Mouse (Mus musculus) lung, postnatal 14 days (tissue): ENCODE results near the gene Zfp846.

Experiments used
- DNase-seq: peaks from one replicate; pipeline ENCODE4 v3.0.0; 2021

Gene Zfp846

DNA sequence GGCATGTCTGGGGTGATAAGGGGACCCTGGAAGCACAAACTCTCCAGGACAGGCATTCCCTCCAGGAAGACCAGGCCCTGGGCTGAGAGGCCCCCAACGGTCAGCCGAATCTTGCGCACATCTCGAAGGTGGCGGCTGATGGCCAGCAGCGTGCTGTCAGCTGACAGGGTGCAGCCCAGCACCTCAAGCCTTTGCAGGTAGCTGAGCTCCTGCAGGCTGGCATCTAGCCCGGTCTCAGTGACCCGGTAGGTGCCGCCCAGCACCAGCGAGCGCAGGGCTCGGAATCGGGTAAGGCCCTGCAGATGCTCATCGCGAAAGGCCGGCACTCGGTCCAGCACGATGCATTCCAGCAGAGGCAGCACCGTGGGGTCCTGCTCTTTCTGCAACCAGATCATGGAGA, 57.5 kb downstream of the Zfp846 start:
- no peak for DNase-seq

DNA sequence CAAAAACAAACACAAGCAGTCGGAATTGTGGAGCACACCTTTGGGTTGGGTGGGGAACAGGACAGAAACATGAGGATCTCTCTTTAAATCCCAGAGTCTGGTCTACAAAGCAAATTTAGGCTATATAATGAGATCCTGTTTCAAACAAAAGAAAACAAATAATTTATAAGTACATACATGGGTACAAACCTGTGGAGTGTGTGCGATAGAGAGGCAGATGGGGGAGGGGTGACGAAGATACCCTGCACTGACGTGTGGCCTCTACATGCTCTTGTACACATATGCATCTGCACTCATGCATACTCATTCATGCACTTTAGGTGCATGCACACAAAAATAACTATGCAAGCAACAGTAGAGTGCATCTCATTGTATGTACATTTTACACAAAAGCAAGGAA, 58.4 kb downstream of the Zfp846 start:
- DNase-seq: no peak

DNA sequence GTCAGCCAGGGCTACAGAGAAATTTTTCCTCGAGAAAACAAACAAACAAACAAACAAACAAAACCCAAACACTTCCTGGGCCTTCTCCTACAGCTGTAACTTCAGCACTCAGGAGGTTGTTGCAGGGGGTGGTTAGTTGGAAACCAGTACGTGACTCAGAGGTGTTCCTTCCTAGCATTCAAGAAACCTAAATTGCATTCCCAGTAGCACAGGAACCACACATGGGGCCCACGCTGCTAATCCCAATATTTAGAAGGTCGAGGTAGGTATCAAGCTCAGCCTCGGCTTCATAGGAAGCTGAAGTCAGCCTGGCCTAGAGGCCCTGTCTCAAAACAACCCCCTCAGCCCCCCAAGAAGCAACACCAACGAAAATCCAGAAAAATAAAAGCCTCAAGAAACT, 60.4 kb downstream of the Zfp846 start:
- DNase-seq: no peak

DNA sequence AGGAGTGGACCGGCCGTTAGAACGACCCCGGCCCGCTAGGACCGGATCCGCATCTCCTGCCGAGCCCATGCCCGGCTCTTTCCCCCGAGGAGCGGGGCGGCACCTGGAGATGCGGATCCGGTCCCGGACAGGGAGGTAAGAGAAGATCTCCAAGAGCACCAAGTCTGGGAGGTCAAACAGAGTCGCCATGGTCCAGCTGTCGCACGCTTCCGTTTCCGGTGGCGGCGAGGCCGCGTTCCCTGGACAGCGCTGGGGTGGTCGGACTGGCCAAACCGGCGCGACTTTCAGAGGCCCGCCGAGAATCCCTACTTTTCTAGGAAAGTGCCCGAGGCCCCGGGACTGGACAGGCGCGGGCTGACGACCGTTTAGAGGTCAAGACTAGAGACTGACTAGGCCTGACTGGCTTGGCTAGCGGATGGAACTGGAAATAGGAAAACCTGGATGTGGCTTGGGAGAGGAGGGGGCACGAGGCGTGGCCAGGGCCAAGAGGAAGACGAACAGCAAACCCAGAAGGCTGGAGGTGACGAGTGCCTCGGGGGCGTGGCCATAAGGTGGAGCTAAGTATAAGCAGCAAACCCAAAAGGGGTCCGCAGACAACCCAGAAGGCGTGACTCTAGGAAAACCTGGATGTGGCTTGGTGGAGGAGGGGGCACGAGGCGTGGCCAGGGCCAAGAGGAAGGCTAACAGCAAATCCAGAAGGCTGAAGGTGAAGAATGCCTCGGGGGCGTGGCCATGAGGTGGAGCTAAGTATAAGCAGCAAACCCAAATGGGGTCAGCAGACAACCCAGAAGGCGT, 61.2 kb downstream of the Zfp846 start, which contains the start of gene Ubl5:
Gene Ubl5 (plus strand): TSS at position 778 of the 795 bp plus-strand sequence.
- DNase-seq: peak; percentile 85

DNA sequence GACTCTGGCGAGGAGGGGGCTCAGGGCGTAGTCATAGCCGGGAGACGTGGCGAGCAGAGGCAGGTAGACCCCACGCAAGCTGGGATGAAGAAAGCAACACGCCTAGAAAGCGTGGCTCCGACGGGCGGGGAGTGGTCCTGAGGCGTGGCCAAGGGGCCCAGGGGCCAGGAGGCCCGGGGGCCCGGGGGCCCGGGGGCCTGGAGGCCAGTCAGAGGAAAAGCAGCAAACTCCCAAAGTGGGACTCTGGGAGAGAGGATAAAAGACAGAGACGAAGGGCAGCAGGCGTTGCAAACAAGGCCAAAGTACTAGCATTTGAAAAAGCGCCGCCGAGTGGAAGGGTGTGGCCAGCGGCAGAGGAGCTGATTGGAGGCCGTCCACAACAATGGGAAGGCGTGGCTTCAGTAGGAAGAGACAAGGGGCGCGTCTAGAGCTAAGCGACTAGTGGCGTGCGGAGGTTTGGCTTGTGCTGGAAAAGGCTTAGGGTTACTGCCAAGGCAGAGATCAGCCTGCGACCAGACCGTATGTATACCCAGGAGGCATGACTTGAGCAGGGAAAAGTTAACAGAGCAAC, 61.9 kb downstream of the Zfp846 start:
- peak; percentile 89 for DNase-seq

DNA sequence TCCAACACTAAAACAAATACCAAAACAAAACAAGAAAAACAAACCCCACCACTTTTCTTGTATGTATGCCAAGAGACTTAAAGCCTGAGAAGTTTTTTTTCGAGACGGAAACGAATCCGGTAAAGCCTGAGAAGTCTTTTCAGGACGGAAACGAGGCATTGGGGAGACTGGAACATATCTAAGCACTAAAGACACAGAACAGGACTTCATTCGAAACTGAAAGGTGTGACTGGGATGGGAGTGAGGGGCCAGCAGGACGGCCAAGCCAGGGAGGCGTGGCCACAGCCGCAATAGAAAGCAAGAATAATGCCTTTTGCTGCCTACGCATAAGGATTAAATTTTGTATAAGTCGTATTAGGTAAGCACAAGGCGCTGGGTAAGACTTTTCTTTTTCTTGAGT, 62.7 kb downstream of the Zfp846 start:
- no peak for DNase-seq

DNA sequence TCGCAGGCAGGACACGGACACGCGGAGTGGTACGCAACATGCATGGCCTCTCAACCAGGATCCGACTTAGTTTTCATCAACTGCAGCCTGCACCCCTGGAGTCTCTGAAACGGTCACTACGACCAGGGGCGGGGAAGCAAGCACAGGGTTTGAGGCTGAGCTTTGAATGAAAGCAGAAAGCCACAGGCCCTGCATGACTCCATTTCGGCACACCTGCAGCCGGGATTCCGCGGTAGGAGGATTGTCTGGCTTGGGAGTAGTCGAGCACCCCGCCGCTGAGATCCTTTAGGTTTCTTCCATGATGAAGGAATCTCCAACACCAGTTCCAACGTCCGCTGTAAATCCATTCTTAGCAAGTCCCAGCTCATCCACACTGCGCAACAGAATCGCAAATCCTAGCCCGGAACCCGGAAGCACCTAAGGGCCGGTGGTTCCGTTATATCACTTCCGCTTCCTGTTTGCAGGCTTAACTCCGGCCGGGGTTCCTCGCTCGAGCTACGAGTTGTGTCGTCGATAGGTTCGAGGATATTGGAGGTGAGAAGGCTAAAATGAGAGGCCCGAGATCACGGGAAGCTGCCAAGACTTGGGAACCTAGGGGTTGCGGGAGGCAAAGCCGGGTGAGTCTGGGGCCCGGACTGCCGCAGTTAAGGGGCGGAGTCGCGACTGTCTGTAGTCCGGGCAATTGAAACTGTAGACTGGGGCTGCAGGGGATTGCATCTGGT, 63.4 kb downstream of the Zfp846 start, which contains the start of gene Fbxl12:
Gene Fbxl12 (minus strand): TSS at position 408 of the 722 bp plus-strand sequence.
- peak; percentile 79 for DNase-seq

DNA sequence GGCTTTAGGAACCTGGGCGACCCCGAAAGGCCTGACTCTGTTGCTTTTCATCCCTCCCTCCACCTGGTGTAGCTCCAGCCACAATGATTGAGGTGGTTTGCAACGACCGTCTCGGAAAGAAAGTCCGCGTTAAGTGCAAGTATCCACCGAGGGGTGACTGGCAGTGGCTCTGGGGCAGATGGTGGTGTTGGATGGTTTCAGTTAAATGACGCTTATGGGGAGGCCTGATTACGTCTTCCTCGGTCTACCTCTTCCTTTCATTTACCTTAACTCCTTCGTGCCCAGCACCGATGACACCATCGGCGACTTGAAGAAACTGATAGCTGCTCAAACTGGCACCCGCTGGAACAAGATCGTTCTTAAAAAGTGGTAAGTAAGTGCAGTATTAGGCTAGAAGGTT, 64.0 kb downstream of the Zfp846 start:
- peak; percentile 9 for DNase-seq

DNA sequence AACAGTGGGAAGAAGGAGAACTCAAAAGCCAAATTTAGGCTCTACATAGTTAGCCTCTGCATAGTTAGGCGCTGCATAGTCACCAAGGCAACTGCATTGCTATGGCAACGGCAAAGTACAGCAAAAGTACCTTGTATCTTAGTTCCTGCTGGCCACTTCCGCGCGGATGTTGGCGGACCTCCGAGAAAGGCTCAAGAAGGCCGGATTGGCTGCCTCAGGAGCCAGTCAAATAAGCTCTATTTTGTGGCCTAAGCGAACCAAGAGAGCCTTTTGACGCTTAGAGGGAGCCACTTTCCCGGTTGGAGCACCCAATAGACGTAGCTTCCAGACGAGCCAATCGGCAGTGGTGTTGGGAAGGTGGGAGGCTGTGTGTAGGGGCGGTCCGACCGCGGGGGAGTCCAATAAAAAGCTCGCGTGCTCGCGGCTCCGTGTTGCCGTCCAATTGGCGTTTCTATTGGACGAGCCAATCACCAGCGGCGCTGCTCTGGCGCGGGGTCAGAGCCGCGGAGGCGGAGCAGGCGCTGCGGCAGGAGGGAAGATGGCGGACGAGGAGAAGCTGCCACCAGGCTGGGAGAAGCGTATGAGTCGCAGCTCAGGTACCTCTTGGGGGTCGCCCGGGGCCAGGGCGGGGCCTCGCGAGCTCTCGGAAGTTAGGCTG, 70.6 kb downstream of the Zfp846 start, which contains the start of gene Pin1:
Gene Pin1 (plus strand): TSS at position 494 of the 658 bp plus-strand sequence.
- peak; percentile 98 for DNase-seq

DNA sequence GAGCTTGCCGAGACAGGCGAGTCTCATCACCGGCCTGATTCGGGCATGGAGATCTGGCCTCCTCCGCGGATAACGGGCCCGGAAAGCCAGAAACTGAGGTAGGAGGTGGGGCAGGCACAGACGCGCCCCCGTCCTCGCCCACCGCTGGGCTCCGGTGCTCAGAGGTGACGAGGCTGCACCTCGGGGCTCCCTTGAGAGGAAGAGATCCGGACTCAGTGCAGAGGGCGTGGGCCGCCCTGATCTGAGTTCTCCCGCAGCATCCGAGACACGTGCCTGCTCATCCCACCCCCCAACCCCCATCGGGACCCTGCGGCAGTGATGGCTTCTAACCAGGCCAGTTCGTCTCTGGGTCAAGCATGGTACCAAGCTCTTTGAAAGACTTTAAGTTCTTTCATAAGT, 71.2 kb downstream of the Zfp846 start:
- no peak for DNase-seq

DNA sequence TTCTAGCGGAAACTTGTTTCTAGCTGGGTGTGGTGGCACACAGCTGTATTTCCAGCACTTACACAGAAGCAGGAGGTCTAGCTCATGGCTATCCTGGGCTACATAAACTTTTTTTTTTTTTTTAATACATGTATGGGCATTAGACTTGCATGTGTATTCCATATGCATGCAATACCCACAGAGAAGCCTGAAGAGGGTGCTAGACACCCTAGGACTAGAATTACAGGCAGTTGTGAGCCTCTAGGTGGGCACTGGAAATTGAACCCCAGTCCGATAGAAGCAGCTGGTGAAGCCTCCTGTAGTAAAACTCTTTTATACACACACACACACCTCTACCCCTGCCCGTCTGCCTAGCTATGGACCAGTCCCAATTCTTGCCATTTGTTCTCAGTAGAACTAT, 72.8 kb downstream of the Zfp846 start:
- no peak for DNase-seq
